Mouse (Mus musculus) leukemia stem cell, adult 10-12 weeks (primary cell): ENCODE results near the gene Snx20. TPM values are rescaled to one million over a fixed set of nuclear protein-coding genes. Genes with fewer than 3 reads are reported as not detected.

ENCODE experiments used
- polyA plus RNA-seq: library from polyadenylated mRNA; stranded (reverse); fragments of >175 nt; gene quantifications from 2 replicates; pipeline ENCODE4 v1.2.3, GENCODE M21; 2012; ENCODE audit warnings: low replicate concordance

Snx20 gene
- 29.9 and 31.4 TPM in 2 replicates for polyA plus RNA-seq

GRCm38 (mm10) chr8:88635474-88636397 is at the start of gene Snx20:
TSS of gene Snx20 (minus strand) at chr8:88636128.

GRCm38 (mm10) chr8:88646837-88647778 is 11.2 kb upstream of the Snx20 start, which contains the start of gene Nod2:
TSS of gene Nod2 (plus strand) at chr8:88647315.

Other genes with a start within 250 kb of the Snx20 start
- gene Nkd1, start 114.8 kb downstream of the Snx20 start, polyA plus RNA-seq: 1.6 and 3.3 TPM in 2 replicates
- gene Nod2, start 11.2 kb upstream of the Snx20 start, polyA plus RNA-seq: 0.60 and 1.0 TPM in 2 replicates
- 0.68 and 1.8 TPM in 2 replicates for gene Cyld, start 60.9 kb upstream of the Snx20 start, polyA plus RNA-seq